Mouse (Mus musculus): Measurements from ENCODE around the gene Limk2. TPM values are rescaled to one million over a fixed set of nuclear protein-coding genes. Genes with fewer than 3 reads are reported as not detected.

Limk2 gene
- polyA plus RNA-seq, 1 experiment from 2014 or later = 95.8 TPM

DNA sequence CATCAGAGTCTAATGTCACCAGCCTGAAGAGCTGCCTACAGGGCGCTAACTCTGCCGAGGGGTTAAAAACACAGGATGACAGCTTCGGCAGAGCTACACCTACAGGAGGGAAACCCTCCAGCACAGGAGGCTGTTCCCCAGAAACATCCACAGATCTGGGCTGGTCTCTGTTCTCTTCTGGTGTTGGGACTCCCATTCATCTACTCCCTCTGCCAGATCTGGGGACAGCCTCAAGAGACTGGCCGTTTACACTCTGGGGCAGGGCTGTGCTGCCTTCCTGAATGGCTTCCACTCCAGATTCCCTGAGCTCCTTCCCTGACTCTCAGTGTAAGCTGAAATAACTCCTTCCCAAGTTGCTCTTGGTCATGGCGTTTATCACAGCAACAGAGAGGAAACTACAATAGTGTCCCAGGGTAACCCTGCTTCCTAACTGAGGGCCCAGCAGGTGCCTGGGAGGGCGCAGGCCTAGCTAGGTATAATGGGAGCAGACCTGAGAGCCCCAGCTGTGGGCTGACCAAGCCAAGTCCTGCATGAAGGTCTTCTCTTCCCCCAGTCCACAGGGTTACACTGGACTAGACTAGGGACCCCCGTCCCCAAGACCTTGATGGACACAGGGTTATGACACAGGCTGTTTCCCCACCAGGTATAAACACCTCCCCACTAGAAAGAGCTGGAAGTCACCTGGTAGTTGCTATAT, 37.2 kb downstream of the Limk2 start:
- H3K4me1 ChIP-seq (ENCODE audit: control insufficient read depth, insufficient read depth, low read length) = peaks cover 40% of the 10 kb centered on the region
- WGBS = 27% methylated on average over 7 of the region's 7 CpGs
- H3K27ac ChIP-seq (ENCODE audit: low read length) = peak overlapping the region; percentile 53

DNA sequence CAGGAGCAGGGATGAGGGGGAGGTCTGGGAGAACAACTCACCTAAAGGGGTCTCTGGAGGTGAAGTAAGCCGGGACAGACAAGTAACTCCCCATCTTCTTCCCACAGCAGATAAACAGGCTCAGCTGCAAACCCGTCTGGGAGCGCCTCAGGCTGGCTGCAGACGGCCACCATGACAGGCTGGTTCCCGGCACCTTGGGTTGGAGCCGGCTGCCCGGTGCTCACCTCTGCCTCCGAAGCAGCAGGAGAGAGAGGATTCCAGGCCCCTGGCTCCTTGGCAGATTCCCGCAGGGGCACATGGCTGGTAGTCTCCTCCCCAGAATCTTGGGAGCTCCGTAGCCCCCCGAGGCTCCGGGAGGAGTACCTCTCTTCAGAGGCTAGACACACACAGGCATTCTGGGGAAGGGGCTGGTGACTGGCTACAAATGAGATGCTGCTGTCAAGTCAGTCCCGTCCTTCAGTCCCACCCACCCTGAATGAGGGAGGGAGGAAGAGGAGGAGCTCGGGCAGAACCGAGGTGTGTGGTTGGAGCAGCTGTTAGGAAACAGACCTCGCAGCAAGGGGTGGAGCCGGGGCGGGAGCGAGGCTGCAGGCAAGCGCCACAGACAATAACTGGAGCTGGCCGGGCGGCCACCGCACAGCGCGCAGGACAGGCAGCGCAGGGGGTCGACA, 37.9 kb downstream of the Limk2 start:
- H3K4me3 ChIP-seq (ENCODE audit: low read depth, low read length) = peak overlapping the region; percentile 51
- peak overlapping the region; percentile 84 for H3K4me2 ChIP-seq (replicated peaks; ENCODE audit: low read depth, low read length)
- no peaks in the 10 kb centered on the region for H3K36me3 ChIP-seq (ENCODE audit: control insufficient read depth, insufficient read depth, low read length)
- ATAC-seq (ENCODE audit: insufficient number of reproducible peaks, insufficient read depth, low FRiP score, low read depth) = peak; percentile 93
- H3K27ac ChIP-seq (ENCODE audit: low read length) = peak overlapping the region; percentile 85
- H3K4me1 ChIP-seq (ENCODE audit: control insufficient read depth, insufficient read depth, low read length) = peaks cover 40% of the 10 kb centered on the region
- H3K9me3 ChIP-seq (ENCODE audit: control insufficient read depth, low read depth, low read length) = no peaks in the 10 kb centered on the region
- H3K27me3 ChIP-seq (ENCODE audit: control insufficient read depth, insufficient read depth, low read length) = no peaks in the 10 kb centered on the region
- H3K9ac ChIP-seq (replicated peaks; ENCODE audit: low read depth, low read length) = peak overlapping the region; percentile 52
- 3% methylated on average over 27 of the region's 27 CpGs for WGBS

More for the DNA sequence above, 37.2 kb downstream of the Limk2 start:
- peak; percentile 25 for ATAC-seq (ENCODE audit: insufficient number of reproducible peaks, insufficient read depth, low FRiP score, low read depth)
- Histone ChIP-seq H3K4me3 (ENCODE audit: low read depth, low read length) (peak overlapping the region; percentile 51), H3K9ac (replicated peaks; ENCODE audit: low read depth, low read length) (peak overlapping the region; percentile 50; the same call in 1 of the 2 replicates), H3K9me3 (ENCODE audit: control insufficient read depth, low read depth, low read length) (no peaks in the 10 kb centered on the region), H3K4me2 (replicated peaks; ENCODE audit: low read depth, low read length) (peak overlapping the region; percentile 84), H3K27me3 (ENCODE audit: control insufficient read depth, insufficient read depth, low read length) (no peaks in the 10 kb centered on the region), H3K36me3 (ENCODE audit: control insufficient read depth, insufficient read depth, low read length) (no peaks in the 10 kb centered on the region)

DNA sequence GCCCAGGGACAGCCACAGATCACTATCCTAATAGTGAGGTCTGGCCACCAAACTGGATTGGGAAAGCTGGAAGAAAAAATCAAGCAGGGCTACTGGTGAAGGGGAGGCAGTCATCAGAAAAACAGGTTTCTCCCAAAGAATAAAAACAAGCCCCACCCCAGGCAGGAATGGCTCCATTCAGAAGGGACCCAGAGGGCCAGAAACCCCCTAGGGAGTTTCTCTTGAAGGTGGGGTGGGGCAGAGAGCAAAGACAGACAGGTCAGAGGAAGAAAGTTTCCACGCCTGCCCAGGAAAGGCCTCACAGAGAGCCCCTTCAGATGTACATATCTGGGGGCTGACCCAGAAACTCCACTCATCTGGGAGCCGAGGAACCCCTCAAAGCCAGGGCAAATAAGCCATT, 38.8 kb downstream of the Limk2 start:
- Histone ChIP-seq H3K27ac (ENCODE audit: low read length) (peak overlapping the region; percentile 85), H3K9me3 (ENCODE audit: control insufficient read depth, low read depth, low read length) (no peaks in the 10 kb centered on the region), H3K9ac (replicated peaks; ENCODE audit: low read depth, low read length) (no peak overlapping the region), H3K4me2 (replicated peaks; ENCODE audit: low read depth, low read length) (peak overlapping the region; percentile 84), H3K4me3 (ENCODE audit: low read depth, low read length) (0 out of 2 replicates have a peak overlapping the region, but pooled peaks have one; percentile 51), H3K4me1 (ENCODE audit: control insufficient read depth, insufficient read depth, low read length) (peaks cover 40% of the 10 kb centered on the region), H3K36me3 (ENCODE audit: control insufficient read depth, insufficient read depth, low read length) (no peaks in the 10 kb centered on the region), H3K27me3 (ENCODE audit: control insufficient read depth, insufficient read depth, low read length) (no peaks in the 10 kb centered on the region)
- 68% methylated on average over 2 of the region's 2 CpGs for WGBS
- no peak for ATAC-seq (ENCODE audit: insufficient number of reproducible peaks, insufficient read depth, low FRiP score, low read depth)

DNA sequence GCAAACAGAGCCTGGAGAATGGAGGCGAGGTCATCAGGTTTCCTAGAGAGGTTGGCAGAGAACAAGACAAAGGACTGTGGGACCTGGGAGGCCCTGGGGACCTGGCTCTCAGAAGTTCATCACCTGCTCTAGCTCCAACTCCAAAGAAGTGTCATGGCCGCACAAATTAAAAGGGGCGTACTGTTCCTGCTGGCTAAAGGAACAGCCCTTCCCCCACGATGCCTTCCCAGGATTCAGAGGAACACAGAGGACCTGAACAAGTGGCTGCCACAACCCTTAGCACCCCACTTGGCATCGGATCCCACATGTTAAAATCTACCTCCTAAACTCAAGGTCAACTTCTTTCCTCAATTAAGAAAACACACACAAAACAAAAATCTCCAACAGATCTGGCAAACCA, 39.5 kb downstream of the Limk2 start:
- H3K27ac ChIP-seq (ENCODE audit: low read length) = peak overlapping the region; percentile 85
- no peak overlapping the region for H3K9ac ChIP-seq (replicated peaks; ENCODE audit: low read depth, low read length)
- no peaks in the 10 kb centered on the region for H3K36me3 ChIP-seq (ENCODE audit: control insufficient read depth, insufficient read depth, low read length)
- H3K4me2 ChIP-seq (replicated peaks; ENCODE audit: low read depth, low read length) = peak overlapping the region; percentile 13
- WGBS = 61% methylated on average over 5 of the region's 5 CpGs
- no peaks in the 10 kb centered on the region for H3K27me3 ChIP-seq (ENCODE audit: control insufficient read depth, insufficient read depth, low read length)
- no peak for ATAC-seq (ENCODE audit: insufficient number of reproducible peaks, insufficient read depth, low FRiP score, low read depth)
- H3K4me3 ChIP-seq (ENCODE audit: low read depth, low read length) = no peak overlapping the region
- H3K9me3 ChIP-seq (ENCODE audit: control insufficient read depth, low read depth, low read length) = no peaks in the 10 kb centered on the region
- H3K4me1 ChIP-seq (ENCODE audit: control insufficient read depth, insufficient read depth, low read length) = peaks cover 34% of the 10 kb centered on the region

DNA sequence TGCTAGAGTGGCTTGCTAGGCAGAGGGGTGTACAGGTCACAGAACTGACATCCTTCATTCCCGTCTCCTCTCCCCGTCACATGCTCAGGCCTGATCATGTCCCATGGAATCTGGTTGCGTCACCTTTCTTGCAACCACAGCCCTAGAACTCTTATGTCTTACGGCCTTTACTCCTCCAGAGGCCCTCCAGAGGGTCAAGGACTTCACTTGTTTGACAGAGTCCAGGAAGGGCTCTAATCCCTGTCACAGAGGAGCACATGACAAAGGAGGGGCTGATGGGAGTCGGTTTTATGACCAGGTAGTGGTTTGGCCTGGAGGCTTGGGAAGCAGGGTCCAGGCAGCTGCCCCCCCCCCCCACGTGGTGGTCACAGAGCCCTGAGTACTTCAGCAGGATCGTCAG, 40.0 kb downstream of the Limk2 start:
- no peak for ATAC-seq (ENCODE audit: insufficient number of reproducible peaks, insufficient read depth, low FRiP score, low read depth)
- Histone ChIP-seq H3K27me3 (ENCODE audit: control insufficient read depth, insufficient read depth, low read length) (no peaks in the 10 kb centered on the region), H3K4me2 (replicated peaks; ENCODE audit: low read depth, low read length) (peak overlapping the region; percentile 13), H3K36me3 (ENCODE audit: control insufficient read depth, insufficient read depth, low read length) (no peaks in the 10 kb centered on the region), H3K9me3 (ENCODE audit: control insufficient read depth, low read depth, low read length) (no peaks in the 10 kb centered on the region), H3K9ac (replicated peaks; ENCODE audit: low read depth, low read length) (no peak overlapping the region), H3K4me1 (ENCODE audit: control insufficient read depth, insufficient read depth, low read length) (peaks cover 29% of the 10 kb centered on the region), H3K27ac (ENCODE audit: low read length) (peak overlapping the region; percentile 85), H3K4me3 (ENCODE audit: low read depth, low read length) (no peak overlapping the region)
- WGBS = 36% methylated on average over 7 of the region's 7 CpGs

DNA sequence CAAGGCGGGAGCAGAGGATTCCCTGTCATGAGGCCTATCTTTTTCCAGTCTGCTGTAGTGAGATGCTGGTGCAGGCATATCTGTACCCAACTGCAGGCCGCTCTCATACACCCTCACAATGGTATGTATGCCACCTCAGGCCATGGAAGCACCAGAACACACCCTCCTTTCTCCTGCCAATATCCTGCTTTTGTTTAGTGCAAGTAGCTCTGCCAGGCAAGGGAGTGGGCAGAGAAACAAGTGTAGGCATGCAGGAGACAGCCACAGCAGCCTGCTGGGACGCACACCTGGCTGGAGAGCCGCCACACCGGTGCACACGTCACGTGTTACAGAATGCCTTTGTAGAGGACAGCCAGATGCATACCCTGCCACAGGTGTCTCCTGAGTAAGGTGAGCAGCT, 42.6 kb downstream of the Limk2 start:
- H3K36me3 ChIP-seq (ENCODE audit: control insufficient read depth, insufficient read depth, low read length) = no peaks in the 10 kb centered on the region; the same call in 1 of the 2 replicates
- H3K4me1 ChIP-seq (ENCODE audit: control insufficient read depth, insufficient read depth, low read length) = peaks cover 18% of the 10 kb centered on the region
- ATAC-seq (ENCODE audit: insufficient number of reproducible peaks, insufficient read depth, low FRiP score, low read depth) = no peak
- no peak overlapping the region for H3K27ac ChIP-seq (ENCODE audit: low read length)
- WGBS = 85% methylated on average over 7 of the region's 7 CpGs
- H3K9ac ChIP-seq (replicated peaks; ENCODE audit: low read depth, low read length) = no peak overlapping the region
- no peaks in the 10 kb centered on the region for H3K27me3 ChIP-seq (ENCODE audit: control insufficient read depth, insufficient read depth, low read length)
- H3K9me3 ChIP-seq (ENCODE audit: control insufficient read depth, low read depth, low read length) = no peaks in the 10 kb centered on the region
- H3K4me3 ChIP-seq (ENCODE audit: low read depth, low read length) = no peak overlapping the region
- no peak overlapping the region for H3K4me2 ChIP-seq (replicated peaks; ENCODE audit: low read depth, low read length)

DNA sequence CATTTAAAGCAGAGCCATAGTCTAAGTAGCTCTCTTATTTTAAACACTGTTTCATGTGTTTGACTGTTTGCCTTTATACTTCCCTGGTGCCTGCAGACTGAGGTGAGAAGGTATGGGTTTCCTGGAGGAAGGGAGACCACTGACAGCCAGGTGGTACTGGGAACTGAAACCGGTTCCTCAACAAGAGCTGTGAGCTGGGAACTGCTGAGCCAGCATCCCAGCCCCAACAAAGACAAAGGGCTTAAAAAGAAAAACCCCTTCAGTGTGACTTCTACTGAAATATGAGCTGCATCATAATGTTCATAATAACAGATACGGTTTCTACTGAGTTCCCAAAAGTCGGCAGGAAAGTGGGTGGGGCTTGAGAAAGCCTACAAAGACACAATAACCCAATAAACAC, 46.1 kb downstream of the Limk2 start:
- H3K36me3 ChIP-seq (ENCODE audit: control insufficient read depth, insufficient read depth, low read length) = peaks cover 11% of the 10 kb centered on the region
- whole genome bisulfite sequencing = 69% methylated on average over 3 of the region's 3 CpGs

DNA sequence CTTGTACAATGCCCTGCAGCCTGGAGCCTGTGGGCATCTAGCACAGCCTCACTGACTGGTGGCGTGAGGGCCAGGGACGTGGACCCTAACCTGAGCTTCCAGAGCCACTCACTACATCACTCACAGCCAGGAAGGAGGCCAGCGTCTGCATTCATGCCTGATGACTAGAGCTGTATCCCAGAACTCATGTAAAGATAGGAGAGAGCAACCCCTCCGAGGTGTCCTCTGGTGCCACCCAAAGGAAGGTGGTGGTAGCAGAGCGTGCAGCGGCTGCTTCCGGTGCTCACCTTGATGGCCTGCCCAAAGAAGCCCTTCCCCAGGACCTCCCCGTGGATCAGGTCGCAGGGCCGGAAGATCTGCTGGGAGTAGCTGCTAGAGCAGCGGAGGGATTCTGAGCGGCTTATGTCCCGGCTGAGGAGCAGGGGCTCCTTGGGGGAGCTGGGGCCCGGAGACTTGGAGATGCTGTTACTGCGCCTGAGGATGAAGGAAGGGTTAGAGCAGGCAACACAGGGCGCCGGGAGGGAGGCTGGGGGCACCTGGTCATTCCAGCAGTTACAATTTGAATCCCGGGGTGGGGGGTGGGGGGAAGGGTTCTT, 55.9 kb downstream of the Limk2 start:
- peaks cover 12% of the 10 kb centered on the region; the same call in 1 of the 2 replicates for H3K4me1 ChIP-seq (ENCODE audit: control insufficient read depth, insufficient read depth, low read length)
- no peak overlapping the region for H3K4me2 ChIP-seq (replicated peaks; ENCODE audit: low read depth, low read length)
- H3K9ac ChIP-seq (replicated peaks; ENCODE audit: low read depth, low read length) = no peak overlapping the region
- no peak overlapping the region for H3K4me3 ChIP-seq (ENCODE audit: low read depth, low read length)
- H3K27ac ChIP-seq (ENCODE audit: low read length) = no peak overlapping the region
- 56% methylated on average over 18 of the region's 18 CpGs for WGBS
- H3K27me3 ChIP-seq (ENCODE audit: control insufficient read depth, insufficient read depth, low read length) = no peaks in the 10 kb centered on the region
- no peak for ATAC-seq (ENCODE audit: insufficient number of reproducible peaks, insufficient read depth, low FRiP score, low read depth)
- peaks cover 38% of the 10 kb centered on the region for H3K36me3 ChIP-seq (ENCODE audit: control insufficient read depth, insufficient read depth, low read length)
- no peaks in the 10 kb centered on the region for H3K9me3 ChIP-seq (ENCODE audit: control insufficient read depth, low read depth, low read length)

More for the DNA sequence above, 46.1 kb downstream of the Limk2 start:
- Histone ChIP-seq H3K4me1 (ENCODE audit: control insufficient read depth, insufficient read depth, low read length) (no peaks in the 10 kb centered on the region), H3K9ac (replicated peaks; ENCODE audit: low read depth, low read length) (no peak overlapping the region), H3K27me3 (ENCODE audit: control insufficient read depth, insufficient read depth, low read length) (no peaks in the 10 kb centered on the region), H3K4me2 (replicated peaks; ENCODE audit: low read depth, low read length) (no peak overlapping the region), H3K9me3 (ENCODE audit: control insufficient read depth, low read depth, low read length) (no peaks in the 10 kb centered on the region), H3K27ac (ENCODE audit: low read length) (no peak overlapping the region), H3K4me3 (ENCODE audit: low read depth, low read length) (no peak overlapping the region)
- no peak for ATAC-seq (ENCODE audit: insufficient number of reproducible peaks, insufficient read depth, low FRiP score, low read depth)

Data from stomach, embryonic 14.5 days (tissue).